Mouse (Mus musculus): ENCODE measurements around the gene Gsg1l.

Gsg1l gene

DNA sequence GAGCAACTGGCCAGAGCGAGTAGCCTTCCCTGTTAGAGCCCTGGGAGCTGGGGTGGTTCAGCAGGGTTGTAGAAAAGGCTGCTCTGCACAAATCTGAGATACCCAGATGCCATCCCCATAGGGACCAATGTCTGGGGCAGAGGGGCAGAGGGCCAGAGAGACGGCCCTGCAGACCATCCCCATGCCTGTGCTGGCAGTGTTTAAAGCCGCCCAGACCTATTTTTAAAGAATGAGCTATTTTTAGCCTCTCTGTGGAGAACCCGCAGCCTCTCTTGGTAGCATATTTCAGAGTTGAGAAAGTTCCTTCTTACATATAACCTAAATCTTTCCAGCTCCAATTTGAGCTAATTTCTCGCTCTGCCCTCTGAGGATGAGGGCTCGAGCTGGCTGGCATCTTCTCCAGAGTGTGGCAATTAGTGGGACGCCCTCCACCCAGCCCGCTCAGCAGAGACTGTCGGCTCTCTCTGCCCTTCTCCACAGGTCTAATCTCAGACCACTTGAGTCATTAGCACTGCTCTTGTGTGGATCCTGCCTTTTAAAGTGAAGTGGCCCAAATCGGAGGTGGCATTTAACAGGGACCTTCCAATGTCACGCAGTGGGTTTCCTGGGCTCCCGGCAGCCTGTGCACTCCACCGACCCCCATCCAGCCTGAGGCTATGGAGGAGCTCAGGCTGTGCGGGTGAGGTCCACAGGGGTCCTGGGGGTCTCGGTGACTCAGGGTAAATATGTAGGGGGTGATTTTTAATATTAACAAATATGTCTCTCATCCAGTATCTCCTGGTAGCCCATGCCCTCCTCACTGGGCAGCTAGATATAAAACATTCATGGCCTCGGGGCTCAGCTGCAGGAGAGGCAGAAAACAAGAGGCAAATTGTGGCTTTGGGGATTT, 148.6 kb downstream of the Gsg1l start:
- DNase-seq, result no peak

DNA sequence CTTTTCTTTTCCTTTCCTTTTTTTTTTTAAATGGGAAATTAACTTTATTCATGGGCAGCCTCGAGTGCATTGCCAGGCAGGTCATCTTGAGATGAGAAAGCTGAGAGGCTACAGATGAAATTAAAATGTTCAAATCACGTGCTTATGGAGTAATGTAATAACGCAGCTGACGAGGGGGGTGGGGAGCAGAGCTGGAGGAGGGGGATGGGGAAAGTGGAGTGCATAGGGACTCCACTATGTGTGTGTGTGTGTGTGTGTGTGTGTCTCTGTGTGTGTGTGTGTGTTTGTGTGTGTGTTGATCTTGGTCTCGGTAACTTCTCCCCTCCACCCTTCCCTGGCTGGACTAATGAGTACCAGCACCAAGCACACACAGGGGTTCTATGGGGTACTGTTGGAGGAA, 150.6 kb downstream of the Gsg1l start:
- no peak for DNase-seq

DNA sequence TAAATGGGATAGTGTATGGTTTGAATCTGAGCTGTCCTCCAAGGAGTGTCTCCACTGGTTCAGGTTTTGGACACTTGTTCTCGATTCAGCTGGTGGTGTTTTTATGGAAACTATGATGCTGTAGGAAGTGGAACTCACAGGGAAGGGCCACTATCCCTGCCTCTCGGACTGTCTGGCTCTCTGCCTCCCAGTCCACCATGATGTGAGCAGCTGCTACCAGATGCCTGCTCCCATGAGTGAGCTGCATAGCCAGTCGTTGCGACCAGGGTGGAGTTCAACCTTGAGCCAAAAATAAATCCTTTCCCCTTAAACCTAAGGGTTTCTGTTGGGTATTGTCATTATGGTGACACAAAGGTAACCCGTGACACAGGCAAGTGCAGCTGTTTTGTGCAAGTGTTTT, 158.2 kb downstream of the Gsg1l start:
- DNase-seq, result no peak

DNA sequence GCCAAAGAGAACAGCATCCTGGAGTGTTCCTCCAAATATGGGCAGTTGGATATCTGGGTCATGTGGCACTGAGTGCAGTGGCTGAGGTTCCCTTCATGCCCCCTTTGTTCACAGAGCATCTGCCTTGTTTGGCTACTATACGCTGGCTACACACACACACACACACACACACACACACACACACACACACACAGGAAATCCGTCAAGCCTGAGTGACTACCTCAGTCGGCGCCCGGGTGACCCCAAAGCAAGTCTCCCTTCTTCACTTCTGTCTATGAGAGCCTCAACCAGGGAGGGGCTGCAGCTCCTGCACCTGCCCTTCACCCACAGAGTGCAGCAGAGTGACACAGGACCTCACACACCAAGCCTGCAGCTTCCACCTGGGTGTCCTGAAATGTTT, 161.4 kb downstream of the Gsg1l start:
- DNase-seq, result no peak

DNA sequence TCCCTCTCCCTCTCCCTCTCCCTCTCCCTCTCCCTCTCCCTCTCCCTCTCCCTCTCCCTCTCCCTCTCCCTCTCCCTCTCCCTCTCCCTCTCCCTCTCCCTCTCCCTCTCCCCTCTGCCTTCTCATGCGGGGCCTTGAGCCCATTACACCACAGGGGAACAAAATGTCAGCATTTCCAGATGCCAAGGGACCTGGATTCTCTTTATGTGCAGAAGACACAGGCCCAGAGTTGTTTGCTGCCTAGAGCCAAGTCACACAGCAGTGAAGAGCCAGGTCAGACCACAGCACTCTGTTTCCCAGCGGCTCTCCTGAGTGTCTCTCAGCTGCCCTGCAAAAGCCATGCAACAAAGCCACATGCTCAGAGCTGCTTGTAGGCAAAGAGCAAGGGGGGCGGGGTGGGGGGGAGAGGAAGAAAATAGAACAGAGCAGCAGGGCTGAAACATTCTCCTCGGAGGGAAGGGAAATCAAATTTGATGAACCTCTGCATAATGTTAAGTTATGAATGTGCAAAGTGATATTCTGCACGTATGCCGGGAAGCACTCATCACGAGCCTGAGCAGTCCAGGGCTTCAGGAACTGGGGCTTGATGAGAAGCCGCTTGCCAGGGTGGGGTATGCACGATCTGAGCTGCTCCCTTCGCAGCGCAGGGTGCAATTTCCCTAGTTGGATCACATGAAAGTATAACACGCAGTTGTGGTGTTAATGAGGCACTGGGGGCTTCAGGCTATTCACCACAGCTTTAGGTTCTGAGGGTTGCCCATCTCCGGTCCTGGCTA, 181.6 kb downstream of the Gsg1l start:
- no peak for DNase-seq

DNA sequence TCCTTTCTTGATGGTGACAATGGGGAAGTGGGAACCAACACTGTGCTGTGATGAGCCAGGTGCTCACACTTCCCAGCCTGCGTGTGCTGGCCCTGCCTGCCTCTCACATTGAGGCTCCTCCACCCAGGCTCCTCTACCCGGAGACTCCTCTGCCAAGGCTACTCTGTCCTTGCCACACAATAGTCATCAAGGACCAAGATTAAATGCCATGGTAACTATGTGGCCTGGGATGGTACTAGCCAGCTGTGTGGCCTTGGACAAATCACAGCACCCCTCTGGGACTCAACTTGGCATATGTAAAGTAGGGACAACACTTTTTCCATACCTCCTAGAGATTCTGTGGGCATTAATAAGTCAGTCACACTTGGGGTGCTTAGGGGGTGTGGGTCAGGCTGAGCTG, 182.3 kb downstream of the Gsg1l start:
- DNase-seq, result no peak

DNA sequence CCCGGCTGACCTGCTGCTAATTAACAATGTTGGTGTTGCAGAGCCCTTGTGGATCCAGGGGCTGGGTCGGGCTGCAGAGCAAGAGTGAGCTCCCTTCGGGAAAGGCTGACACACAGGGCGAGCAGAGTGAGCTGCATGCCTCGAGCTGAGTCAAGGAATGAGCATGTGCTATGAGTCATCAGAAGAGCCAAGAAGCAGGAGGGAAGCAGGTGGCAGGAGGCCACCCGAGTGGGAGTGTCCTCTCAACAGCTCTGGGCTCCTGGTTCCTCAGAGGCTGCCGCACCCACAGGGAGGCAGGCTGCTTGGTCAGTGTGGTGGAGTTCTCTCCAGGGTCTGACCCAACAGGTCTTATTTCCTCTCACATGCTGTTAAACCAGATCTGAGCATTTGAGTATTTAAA, 183.2 kb downstream of the Gsg1l start:
- no peak for DNase-seq

DNA sequence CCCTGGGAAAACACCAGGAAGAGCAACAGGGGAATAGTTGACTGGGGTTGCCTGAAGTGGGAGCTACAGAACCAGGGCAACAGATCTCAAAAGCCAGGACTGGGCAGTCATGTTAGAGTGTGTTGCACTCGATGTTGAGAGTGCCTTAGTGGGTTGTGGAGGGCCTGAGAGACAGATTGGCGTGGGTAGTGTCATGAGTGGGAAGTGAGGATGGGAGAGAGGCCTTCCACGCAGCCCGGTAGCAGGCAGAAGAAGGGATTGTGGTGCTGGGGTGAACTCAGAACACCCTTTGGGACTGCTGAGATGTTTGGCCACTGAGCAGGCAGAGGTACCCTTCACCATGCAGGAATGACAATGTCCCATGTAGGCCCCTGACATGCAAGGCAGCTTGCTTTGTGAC, 185.2 kb downstream of the Gsg1l start:
- DNase-seq, result no peak

DNA sequence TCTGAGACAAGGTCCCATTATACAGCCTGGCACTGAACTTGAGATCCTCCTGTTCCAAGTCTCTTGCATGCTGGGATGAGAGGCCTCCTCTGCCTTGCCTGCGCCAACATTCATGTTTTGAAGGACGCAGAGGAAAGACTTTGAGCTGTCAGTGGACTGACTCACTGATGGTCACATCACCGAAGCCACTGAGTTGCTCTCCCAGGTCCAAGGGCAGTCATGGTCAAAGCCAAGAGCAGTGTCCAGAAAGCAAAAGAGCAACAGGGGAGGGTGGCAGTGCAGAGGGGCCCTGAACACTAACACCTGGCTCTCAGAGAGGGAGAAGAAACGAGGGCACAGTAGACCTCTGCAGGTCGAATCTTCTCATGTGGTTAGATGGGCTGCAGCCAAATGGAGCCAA, 188.6 kb downstream of the Gsg1l start:
- no peak for DNase-seq

DNA sequence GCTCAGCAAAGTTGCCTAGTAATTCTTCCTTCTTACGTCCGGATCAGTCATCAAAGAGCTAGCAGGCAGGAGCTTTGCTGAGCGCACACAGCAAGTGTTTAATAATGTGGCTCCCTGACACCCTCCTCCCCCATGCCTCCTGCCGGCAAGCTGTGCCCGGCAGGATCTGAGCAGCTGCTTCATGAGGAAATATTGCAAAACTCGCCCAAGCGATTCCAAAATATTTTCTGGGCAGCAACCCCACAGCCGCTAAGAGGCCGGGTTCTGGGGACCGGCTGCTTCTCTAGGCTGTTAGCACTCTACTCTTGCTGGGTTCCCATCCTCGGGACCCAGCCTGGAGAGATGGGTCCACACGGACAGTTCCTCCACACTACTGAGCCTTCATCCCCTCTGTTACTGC, 193.8 kb downstream of the Gsg1l start:
- no peak for DNase-seq

DNA sequence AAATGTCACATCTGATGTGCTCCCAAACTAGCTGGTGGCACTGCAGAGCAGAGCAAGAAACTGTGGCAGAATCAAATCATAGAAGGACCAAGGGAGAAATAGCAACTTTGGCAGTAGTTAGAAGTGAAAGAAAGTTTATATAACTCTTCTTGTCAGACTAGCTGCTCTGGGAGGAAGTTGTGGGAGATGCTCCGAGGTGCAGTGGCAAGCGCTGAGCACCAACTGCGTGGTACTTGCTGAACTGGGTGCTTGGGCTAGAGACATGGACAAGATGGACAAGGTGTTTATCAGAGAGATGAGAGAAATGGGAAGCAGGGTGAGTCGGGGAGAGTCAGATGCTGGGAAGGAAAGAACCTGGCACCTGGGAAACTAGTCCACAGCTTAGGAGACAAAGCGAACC, 194.4 kb downstream of the Gsg1l start:
- no peak for DNase-seq

DNA sequence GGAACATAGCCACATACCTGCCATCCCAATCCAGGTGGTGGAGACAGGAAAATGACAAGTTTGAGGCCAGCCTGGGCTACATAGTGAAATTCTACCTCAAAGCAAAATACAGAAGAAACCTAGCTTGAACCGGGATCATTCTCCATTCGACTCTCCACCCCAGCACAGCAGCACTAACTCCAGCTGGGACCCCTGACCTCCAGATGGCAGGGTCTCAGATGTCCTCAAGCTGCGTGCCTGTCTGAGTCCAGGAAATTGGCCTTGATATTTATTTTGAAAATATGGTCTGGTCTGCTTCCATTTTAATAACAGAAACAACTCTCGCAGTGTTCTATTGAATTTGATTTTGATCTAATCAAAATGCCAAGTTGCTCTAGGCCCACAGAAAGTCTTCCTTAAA, 195.1 kb downstream of the Gsg1l start:
- DNase-seq, result no peak

DNA sequence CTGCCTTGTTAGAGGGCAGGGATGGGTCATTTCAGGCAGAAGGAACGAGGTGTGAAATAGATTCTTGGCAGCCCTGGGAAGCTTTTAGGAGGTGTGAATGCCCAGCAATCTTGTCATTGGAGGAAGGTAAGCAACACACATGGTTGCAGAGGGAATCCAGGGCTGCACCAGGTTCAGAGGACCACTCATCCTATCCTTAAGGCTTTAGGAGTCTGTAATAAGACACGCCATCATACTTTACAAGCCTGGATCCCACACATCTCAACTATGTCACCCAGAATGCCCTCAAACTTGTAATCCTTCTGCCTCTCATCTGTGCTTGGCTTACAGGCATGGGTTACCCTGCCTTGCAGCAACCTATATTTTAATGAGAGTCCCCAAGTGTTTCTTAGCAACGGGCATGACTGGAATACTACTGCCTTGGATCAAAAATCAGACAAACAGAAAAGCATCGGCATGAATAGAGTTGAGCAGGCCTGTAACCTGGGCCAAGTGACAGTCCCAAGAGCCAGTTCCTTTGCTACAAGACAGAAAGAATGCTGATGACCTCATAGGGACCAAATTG, 196.0 kb downstream of the Gsg1l start:
- no peak for DNase-seq

DNA sequence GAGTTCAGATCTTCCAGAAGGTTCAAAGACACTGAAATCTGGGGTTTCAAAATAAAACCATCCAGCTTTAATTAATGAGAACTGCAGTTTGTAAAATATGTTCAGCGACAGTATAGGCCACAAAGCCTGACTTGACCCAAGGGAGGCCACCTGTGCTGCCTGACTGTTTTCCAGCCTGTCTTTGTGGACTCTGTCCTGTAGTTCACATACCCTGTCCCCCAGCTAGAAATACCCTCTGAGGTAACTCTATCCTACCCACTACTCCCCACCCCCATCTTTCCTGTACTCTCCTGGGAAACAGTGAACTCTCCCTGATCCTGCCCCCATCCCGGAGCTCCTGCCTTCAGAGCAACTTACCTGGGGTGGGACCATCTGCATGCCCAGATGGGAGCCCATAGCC, 199.0 kb downstream of the Gsg1l start:
- DNase-seq, result no peak

DNA sequence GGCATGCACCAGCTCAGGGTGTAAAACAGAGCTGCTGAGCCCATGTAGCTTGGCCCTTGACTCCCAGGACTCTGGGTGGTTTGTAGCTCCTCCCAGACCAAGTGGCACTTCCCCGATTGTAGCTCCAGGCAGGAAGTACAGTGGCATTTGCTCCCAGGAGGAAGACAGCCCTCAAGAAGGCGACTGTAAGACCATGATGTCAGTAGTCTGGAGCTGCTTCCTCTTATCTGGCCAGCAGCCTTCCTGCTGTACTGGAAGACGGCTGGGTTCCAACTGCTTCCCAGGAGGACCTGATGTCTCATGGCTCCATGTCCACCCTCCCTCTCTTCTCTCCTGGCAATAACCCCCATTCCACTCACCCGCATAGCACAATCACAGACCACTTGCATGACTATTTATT, 204.2 kb downstream of the Gsg1l start:
- no peak for DNase-seq

DNA sequence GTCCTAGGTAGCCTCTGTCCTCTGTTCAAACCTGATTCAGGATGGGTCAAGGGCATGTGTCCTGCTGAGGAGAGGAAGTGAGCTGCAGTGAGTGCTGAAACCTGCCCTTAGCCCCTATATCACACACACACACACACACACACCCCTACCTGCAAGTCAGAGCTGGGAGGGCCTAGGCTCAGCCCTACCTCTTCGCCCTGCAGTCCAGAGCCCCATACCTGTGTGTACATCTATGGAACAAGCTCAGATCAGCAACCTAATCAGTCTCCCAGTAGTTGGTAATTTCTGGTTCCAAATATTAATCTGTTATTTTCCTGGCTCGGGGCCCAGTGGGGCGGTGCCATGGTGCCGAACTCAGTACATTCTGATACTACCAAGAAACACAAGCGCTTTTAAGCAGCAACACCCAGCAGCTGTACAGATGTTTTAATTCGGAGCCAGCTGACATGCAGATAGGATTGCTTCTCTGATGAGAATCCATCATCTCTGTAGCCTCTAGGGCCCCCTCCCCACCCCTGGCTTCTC, 208.2 kb downstream of the Gsg1l start:
- no peak for DNase-seq

DNA sequence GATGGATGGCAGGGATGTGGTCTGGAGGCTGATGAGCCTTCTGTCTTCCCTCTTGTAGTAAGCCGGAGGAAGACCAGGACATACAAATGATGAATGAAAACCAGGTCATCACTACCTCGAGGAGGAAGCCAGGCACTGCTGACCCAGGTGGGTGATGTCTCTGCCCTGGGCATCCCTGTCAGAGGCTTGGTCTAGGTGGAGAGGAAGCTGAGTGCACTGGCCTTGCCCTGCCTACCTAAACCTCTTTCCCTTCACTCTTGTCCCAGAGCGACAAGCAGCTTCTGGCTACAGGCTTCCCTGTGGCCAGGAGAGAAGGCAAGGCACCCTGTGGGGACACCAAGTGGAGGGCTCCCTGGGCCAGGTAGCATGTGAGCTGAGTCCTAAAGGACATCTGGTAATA, 209.3 kb downstream of the Gsg1l start:
- DNase-seq, result no peak

DNA sequence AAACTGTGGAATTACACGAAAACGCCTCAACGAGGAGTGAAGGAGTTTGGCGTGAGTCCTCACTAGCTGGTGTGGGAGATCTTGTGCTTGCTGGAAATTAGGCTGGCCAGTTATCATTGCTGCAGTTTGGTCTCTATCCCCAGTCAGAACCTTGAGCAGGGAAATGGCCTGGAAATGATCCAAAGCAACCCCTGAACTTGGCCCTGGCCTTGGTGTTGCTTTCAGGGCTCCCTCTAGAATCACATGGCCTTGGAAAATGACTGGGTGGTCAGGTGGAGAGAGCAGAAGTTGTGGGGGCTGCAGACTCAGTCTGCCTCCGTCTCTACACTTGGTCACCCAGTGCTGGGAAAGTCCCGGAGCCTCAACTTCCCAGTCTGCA, 210.0 kb downstream of the Gsg1l start:
- no peak for DNase-seq

DNA sequence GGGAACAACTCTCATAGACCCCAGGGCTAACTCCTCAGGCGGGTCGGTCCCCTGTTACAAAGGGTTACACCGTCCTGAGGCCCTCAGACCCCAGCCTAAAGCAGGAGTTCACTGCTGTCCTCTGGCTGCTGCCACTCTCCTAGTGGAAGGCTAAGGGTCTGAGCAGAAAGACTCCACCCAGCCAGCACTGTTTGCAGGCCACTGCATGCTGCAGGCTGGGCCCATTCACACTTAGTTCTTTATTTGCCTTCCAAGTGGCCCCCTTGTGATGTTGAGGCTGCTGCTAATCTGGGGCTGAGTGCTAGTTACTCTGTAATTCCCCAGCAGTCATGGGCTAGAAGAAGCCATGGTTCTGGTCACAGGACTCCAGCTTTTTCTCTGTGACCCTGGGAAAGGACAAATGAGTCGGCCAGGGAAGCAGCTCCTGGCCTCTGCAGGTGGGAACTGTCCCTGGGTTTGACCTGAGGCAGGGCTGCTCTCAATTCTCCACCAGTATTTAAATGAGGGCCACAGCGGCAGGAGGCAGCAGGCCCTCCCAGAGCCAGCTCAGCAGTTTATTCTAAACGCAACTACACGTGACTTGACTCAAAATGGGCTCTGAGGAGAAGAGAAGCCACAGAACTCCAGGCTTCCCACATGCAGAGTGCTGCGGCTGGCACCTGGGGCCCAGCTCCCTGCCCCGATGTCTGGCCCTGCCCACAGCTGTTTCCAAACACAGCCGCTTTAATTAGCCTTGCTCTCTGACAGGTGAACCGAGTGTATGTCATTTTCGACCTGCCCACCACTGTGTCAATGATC, 210.6 kb downstream of the Gsg1l start:
- no peak for DNase-seq

DNA sequence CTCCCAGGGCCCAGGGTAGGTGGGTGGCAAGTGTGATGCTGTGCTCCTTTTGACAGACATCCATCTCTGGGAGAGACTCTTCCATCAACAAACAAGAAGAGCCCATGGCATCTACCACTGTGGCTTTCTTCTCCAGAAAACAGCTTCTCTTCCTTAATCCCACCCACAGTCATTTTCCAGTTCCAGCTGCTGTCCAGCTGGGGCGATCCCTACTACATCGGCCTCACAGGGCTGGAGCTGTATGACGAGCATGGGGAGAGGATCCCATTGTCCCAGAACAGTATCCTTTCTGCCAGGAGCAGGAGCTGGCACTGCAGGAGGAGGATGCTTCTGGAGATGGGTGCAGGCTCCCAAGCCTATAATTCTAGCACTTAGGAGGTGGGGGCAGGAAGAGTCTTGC, 213.6 kb downstream of the Gsg1l start:
- no peak for DNase-seq

DNA sequence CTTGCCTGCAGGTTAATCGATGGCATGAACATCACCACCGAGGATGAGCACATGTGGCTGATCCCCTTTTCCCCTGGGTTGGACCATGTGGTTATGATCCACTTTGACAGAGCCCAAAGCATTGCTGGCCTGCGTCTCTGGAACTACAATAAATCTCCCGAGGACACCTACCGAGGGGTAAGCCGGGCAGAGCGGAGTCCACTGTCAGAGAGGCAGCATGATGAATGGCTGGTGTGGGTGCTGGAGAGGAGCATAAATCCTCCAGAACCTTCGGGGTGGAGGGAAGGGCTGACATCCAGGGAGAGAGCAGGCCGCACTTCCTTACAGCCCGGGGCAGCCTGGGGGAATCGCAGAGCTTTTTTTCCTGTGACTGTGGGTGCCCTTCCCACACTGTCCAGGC, 217.0 kb downstream of the Gsg1l start:
- no peak for DNase-seq

DNA sequence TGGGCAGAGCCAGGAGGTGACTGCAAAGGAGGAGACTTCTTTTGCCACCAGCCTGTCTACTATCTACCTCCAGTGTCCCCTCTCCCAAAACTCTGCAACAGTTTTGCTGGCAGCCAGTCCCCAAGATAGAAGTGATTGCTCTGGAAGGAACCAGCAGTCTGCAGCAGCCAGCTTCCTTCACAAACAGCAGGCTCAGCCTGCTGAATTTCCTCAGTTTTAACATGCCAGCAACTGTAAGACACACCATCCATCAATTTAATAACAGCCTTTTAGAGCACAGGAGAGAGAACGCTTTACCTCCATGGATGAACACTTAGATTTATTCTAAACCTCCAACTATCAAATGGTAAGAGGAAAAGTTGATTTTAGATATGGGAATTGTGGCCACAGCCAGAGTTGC, 218.2 kb downstream of the Gsg1l start:
- DNase-seq, result no peak

DNA sequence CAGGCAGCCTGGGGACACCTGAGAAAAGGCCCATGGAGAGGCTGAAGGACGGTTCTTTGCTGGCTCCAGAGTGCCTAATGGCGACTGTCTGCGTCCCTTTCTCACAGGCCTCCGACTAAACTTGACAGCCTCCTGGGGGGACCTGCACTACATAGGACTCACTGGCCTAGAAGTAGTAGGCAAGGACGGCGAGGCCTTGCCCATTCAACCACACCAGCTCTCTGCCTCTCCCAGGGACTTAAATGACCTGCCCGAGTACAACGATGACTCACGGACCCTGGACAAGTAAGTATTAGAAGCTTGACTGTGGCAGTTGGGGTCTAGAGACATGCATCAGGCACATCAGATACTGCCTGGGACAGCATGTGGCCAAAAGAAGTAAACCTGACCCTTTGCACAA, 221.8 kb downstream of the Gsg1l start:
- no peak for DNase-seq

Measured in liver (tissue).